Mouse (Mus musculus): ENCODE measurements around the gene Sdk1.

Gene Sdk1

GRCm38 (mm10) chr5:142096377-142096841 is 855.1 kb downstream of the Sdk1 start:
- in situ Hi-C loops (cut with MboI, MseI) = no loop called here

GRCm38 (mm10) chr5:142100176-142100575 is 858.9 kb downstream of the Sdk1 start:
- in situ Hi-C loops (cut with MboI, MseI) = loop anchor here (10.0 kb wide), 1 partner anchor 375 kb away; no protein-coding TSS in a partner anchor

GRCm38 (mm10) chr5:142107434-142107833 is 866.1 kb downstream of the Sdk1 start:
- in situ Hi-C loops (cut with MboI, MseI) = loop anchor here (10.0 kb wide), 1 partner anchor 383 kb away; no protein-coding TSS in a partner anchor

GRCm38 (mm10) chr5:142111989-142112388 is 870.7 kb downstream of the Sdk1 start:
- in situ Hi-C loops (cut with MboI, MseI) = no loop called here

GRCm38 (mm10) chr5:142113210-142114175 is 872.2 kb downstream of the Sdk1 start:
- in situ Hi-C loops (cut with MboI, MseI) = no loop called here

- in situ Hi-C loops (cut with MboI, MseI) = no loop called here
Measured at GRCm38 (mm10) chr5:142127779-142128178, 886.5 kb downstream of the Sdk1 start.

GRCm38 (mm10) chr5:142128181-142128611 is 886.9 kb downstream of the Sdk1 start:
- in situ Hi-C loops (cut with MboI, MseI) = no loop called here

GRCm38 (mm10) chr5:142130004-142130403 is 888.7 kb downstream of the Sdk1 start:
- in situ Hi-C loops (cut with MboI, MseI) = no loop called here

GRCm38 (mm10) chr5:142139978-142140377 is 898.7 kb downstream of the Sdk1 start:
- in situ Hi-C loops (cut with MboI, MseI) = no loop called here

GRCm38 (mm10) chr5:142149594-142149993 is 908.3 kb downstream of the Sdk1 start:
- in situ Hi-C loops (cut with MboI, MseI) = no loop called here

- in situ Hi-C loops (cut with MboI, MseI) = no loop called here
Measured at GRCm38 (mm10) chr5:142150756-142151155, 909.5 kb downstream of the Sdk1 start.

- in situ Hi-C loops (cut with MboI, MseI) = no loop called here
Measured at GRCm38 (mm10) chr5:142156868-142157852, 915.9 kb downstream of the Sdk1 start.

GRCm38 (mm10) chr5:142163483-142163882 is 922.2 kb downstream of the Sdk1 start:
- in situ Hi-C loops (cut with MboI, MseI) = no loop called here

- in situ Hi-C loops (cut with MboI, MseI) = no loop called here
Measured at GRCm38 (mm10) chr5:142173636-142174035, 932.3 kb downstream of the Sdk1 start.

GRCm38 (mm10) chr5:142178164-142178563 is 936.9 kb downstream of the Sdk1 start:
- in situ Hi-C loops (cut with MboI, MseI) = no loop called here

GRCm38 (mm10) chr5:142179304-142179703 is 938.0 kb downstream of the Sdk1 start:
- in situ Hi-C loops (cut with MboI, MseI) = no loop called here

- in situ Hi-C loops (cut with MboI, MseI) = no loop called here
Measured at GRCm38 (mm10) chr5:142181862-142182261, 940.6 kb downstream of the Sdk1 start.

GRCm38 (mm10) chr5:142188765-142189164 is 947.5 kb downstream of the Sdk1 start:
- in situ Hi-C loops (cut with MboI, MseI) = no loop called here

- in situ Hi-C loops (cut with MboI, MseI) = no loop called here
Measured at GRCm38 (mm10) chr5:142209911-142210310, 968.6 kb downstream of the Sdk1 start.

- in situ Hi-C loops (cut with MboI, MseI) = no loop called here
Measured at GRCm38 (mm10) chr5:142212252-142212651, 971.0 kb downstream of the Sdk1 start.

GRCm38 (mm10) chr5:142215981-142216380 is 974.7 kb downstream of the Sdk1 start:
- in situ Hi-C loops (cut with MboI, MseI) = no loop called here
